Mouse (Mus musculus): ENCODE measurements around the gene Nfix. TPM values are rescaled to one million over a fixed set of nuclear protein-coding genes. Genes with fewer than 3 reads are reported as not detected.
A peak's percentile ranks its signal among the peaks of the same experiment; 100 is the strongest.

Nfix gene
- polyA plus RNA-seq, 1 experiment from 2014 or later: 3.7 TPM

DNA sequence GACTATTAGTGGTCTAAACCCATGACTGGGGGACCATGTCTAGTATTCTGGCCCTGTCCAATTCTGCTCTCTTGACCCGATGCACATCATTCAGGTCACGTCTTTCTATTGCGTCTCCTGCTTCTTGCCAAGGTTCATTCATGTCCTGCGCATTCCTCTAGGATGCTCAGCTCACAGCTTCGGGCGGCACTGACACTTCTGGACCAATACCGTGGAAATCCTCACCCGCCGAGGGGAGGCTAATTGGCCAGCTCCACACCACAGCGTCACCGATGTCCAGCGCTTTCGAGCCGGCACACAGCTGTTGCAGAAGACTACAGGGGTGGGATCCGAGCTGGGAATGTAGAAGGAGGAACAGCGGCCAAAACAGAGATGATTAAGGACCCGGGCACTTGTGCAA lies 16.0 kb upstream of the Nfix start:
- H3K9me3 ChIP-seq (ENCODE audit: control insufficient read depth, low read length): no peaks in the 10 kb centered on the region
- no peak overlapping the region for H3K9ac ChIP-seq (ENCODE audit: low read length)
- H3K36me3 ChIP-seq (ENCODE audit: control insufficient read depth, insufficient read depth, low read length): no peaks in the 10 kb centered on the region
- H3K27ac ChIP-seq (ENCODE audit: low read depth, low read length): no peak overlapping the region
- H3K4me2 ChIP-seq (ENCODE audit: low read depth): no peak overlapping the region
- H3K4me3 ChIP-seq (ENCODE audit: low read depth, low read length): no peak overlapping the region
- H3K27me3 ChIP-seq (ENCODE audit: control insufficient read depth, insufficient read depth, low read length): peaks cover 20% of the 10 kb centered on the region
- peaks cover 9% of the 10 kb centered on the region; the same call in 1 of the 2 replicates for H3K4me1 ChIP-seq (ENCODE audit: control insufficient read depth, insufficient read depth, low read length)
- no peak for DNase-seq (ENCODE audit: low spot score)
- WGBS: 79% methylated on average over 17 of the region's 17 CpGs
- ATAC-seq (ENCODE audit: insufficient read depth, low FRiP score, low TSS enrichment): no peak

DNA sequence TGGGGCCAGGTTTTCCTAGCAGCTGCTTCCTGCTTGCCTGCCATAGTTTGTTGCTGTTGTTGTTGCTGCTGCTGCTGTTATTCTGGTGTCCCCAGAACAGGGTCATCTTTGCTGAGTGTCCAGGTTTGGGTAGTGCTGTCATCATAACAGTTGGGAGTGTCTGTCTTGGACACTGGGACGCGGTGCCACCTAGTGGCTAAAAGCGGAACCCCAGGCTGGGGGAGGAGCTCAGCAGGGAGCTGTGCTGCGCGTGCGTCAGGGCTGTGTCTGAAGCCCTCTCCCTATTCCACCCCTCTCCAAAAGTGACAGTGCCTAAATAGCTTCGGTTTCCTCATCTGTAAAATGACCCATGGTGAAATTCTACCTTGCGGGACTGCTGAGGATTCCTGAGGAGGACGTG lies 15.4 kb upstream of the Nfix start:
- H3K9me3 ChIP-seq (ENCODE audit: control insufficient read depth, low read length): no peaks in the 10 kb centered on the region
- ATAC-seq (ENCODE audit: insufficient read depth, low FRiP score, low TSS enrichment) (peak; percentile 39; the same call in 1 of the 2 replicates), DNase-seq (ENCODE audit: low spot score) (peak; percentile 91)
- H3K4me2 ChIP-seq (ENCODE audit: low read depth): no peak overlapping the region
- H3K4me1 ChIP-seq (ENCODE audit: control insufficient read depth, insufficient read depth, low read length): peaks cover 9% of the 10 kb centered on the region; the same call in 1 of the 2 replicates
- H3K27ac ChIP-seq (ENCODE audit: low read depth, low read length): no peak overlapping the region
- no peak overlapping the region for H3K4me3 ChIP-seq (ENCODE audit: low read depth, low read length)
- whole genome bisulfite sequencing: 12% methylated on average over 9 of the region's 9 CpGs
- no peaks in the 10 kb centered on the region for H3K36me3 ChIP-seq (ENCODE audit: control insufficient read depth, insufficient read depth, low read length)
- peaks cover 24% of the 10 kb centered on the region for H3K27me3 ChIP-seq (ENCODE audit: control insufficient read depth, insufficient read depth, low read length)
- no peak overlapping the region for H3K9ac ChIP-seq (ENCODE audit: low read length)

DNA sequence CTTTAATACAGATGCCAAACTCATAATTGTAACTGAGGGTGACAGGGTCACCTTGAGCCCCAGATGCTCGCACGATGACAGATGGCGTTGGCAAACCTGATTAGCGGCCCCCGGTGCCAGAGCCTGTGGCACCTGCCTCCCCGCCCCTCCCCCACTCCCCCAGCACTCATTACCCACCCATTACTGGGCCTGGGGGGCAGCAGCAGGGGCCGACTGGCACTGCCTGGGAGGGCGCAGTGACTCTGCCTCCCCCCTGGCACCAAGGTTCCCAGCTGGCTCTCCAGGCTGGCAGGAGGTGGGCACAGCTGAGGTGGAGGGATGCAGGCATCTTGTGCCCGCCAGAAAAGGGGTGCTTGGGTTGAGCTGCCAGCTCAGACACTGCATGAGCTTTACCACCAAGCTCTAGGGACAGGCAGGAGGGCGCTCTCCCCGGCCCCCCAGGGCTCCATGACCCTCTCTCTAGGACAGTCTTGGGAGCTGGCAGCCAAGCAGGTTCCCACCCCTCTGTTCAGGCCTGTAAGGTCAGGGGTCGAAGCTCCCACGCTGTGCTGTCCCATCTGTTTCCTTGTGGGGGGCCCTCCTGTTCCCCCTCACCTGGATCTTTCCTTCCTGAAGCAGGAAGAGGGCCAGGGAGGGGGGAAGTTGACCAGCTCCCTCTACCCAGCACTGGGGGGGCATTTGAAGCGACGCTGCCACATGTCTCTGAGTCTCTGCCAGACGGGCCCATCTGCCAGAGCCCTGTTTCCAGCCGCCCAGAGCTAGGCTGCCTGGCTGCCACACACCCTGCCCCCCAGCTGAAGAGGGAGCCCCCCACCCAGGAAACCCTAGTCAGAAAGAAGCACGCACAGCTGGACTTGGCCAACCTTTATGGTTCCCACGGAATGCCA lies 14.7 kb upstream of the Nfix start:
- H3K4me2 ChIP-seq (ENCODE audit: low read depth): no peak overlapping the region
- no peaks in the 10 kb centered on the region for H3K9me3 ChIP-seq (ENCODE audit: control insufficient read depth, low read length)
- H3K9ac ChIP-seq (ENCODE audit: low read length): no peak overlapping the region
- H3K36me3 ChIP-seq (ENCODE audit: control insufficient read depth, insufficient read depth, low read length): no peaks in the 10 kb centered on the region
- H3K27ac ChIP-seq (ENCODE audit: low read depth, low read length): no peak overlapping the region
- peaks cover 24% of the 10 kb centered on the region for H3K27me3 ChIP-seq (ENCODE audit: control insufficient read depth, insufficient read depth, low read length)
- WGBS: 52% methylated on average over 19 of the region's 19 CpGs
- ATAC-seq (ENCODE audit: insufficient read depth, low FRiP score, low TSS enrichment) (no peak), DNase-seq (ENCODE audit: low spot score) (no peak)
- peaks cover 9% of the 10 kb centered on the region; the same call in 1 of the 2 replicates for H3K4me1 ChIP-seq (ENCODE audit: control insufficient read depth, insufficient read depth, low read length)
- H3K4me3 ChIP-seq (ENCODE audit: low read depth, low read length): no peak overlapping the region

DNA sequence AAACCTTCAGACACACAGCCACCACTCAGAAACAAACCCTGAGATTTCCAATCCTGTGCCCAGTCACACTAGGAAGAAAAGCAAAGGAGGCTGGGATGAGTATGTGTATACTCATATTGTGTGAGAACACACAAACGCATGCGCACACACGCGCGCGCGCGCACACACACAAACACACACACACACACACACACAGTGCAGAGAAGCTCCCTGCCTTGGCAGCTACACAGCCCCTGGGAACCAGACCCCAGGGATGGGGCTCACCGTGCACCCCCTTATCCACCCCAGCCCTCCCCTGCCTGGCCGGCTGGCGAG lies 14.1 kb upstream of the Nfix start:
- Histone ChIP-seq H3K4me2 (ENCODE audit: low read depth) (no peak overlapping the region), H3K4me1 (ENCODE audit: control insufficient read depth, insufficient read depth, low read length) (peaks cover 9% of the 10 kb centered on the region; the same call in 1 of the 2 replicates), H3K27me3 (ENCODE audit: control insufficient read depth, insufficient read depth, low read length) (peaks cover 30% of the 10 kb centered on the region), H3K9ac (ENCODE audit: low read length) (no peak overlapping the region), H3K4me3 (ENCODE audit: low read depth, low read length) (no peak overlapping the region), H3K27ac (ENCODE audit: low read depth, low read length) (no peak overlapping the region), H3K9me3 (ENCODE audit: control insufficient read depth, low read length) (no peaks in the 10 kb centered on the region), H3K36me3 (ENCODE audit: control insufficient read depth, insufficient read depth, low read length) (no peaks in the 10 kb centered on the region)
- ATAC-seq (ENCODE audit: insufficient read depth, low FRiP score, low TSS enrichment) (no peak), DNase-seq (ENCODE audit: low spot score) (no peak)
- WGBS: 81% methylated on average over 11 of the region's 11 CpGs

DNA sequence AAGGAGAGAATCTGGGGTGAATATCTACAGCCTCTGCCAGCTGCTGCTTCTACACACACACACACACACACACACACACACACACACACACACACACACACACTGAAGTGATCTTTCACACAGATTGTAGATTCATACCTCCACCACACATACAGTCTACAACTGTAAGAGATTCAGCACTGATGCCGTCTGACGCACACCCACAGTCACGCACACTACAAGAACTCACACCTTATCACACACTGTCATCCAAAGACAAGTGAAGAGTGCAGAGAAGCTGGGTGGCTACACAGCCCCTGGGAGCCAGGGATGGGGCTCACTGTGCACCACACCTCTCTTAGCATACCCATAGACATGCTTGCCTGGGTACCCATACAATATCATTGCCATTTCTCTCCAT lies 13.7 kb upstream of the Nfix start:
- H3K27ac ChIP-seq (ENCODE audit: low read depth, low read length): no peak overlapping the region
- H3K4me2 ChIP-seq (ENCODE audit: low read depth): no peak overlapping the region
- no peaks in the 10 kb centered on the region for H3K36me3 ChIP-seq (ENCODE audit: control insufficient read depth, insufficient read depth, low read length)
- H3K9me3 ChIP-seq (ENCODE audit: control insufficient read depth, low read length): no peaks in the 10 kb centered on the region
- no peak overlapping the region for H3K9ac ChIP-seq (ENCODE audit: low read length)
- peaks cover 9% of the 10 kb centered on the region; the same call in 1 of the 2 replicates for H3K4me1 ChIP-seq (ENCODE audit: control insufficient read depth, insufficient read depth, low read length)
- ATAC-seq (ENCODE audit: insufficient read depth, low FRiP score, low TSS enrichment) (no peak), DNase-seq (ENCODE audit: low spot score) (no peak)
- 88% methylated on average over 3 of the region's 3 CpGs for WGBS
- no peak overlapping the region for H3K4me3 ChIP-seq (ENCODE audit: low read depth, low read length)
- H3K27me3 ChIP-seq (ENCODE audit: control insufficient read depth, insufficient read depth, low read length): peaks cover 34% of the 10 kb centered on the region

DNA sequence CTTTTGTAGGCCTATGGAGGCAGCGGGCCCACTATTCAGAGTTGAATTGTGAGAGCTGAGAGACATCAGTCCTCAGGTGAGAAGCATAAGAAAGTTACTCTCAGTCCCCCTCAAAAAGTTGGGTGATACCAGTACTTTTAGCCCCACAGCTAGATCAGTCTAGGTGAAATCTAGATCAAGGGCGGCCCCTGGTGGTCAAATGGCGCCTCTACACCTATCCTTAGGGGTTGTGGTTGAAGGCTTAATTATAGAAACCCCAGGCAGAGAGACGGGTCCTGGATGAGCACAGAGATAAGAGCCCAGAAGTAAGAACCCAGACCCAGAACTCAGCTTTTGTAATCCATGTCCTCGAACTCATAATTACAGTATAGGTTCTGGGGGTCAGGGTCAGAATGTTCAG lies 12.9 kb upstream of the Nfix start:
- WGBS: 3% methylated on average over 5 of the region's 5 CpGs

DNA sequence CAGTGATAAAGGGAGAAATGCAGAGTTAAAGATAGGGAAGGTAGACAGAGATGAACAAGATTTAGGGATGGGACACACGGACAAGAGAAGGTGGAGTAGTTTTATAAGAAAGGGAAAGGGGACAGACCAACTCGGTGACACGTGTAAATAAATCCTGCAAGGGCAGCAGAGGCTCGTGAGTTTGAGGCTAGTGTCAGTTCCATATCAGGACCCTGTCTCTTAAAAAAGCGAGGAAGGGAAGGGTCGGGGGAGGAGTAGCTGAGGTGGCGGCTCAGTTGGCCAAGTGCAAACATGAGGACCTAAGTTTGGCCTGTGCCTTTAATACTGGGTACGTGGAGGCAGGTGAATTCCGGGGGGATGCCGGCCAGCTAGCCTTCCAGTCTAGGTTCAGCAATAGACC lies 11.2 kb upstream of the Nfix start:
- no peak overlapping the region for H3K9ac ChIP-seq (ENCODE audit: low read length)
- peaks cover 9% of the 10 kb centered on the region; the same call in 1 of the 2 replicates for H3K4me1 ChIP-seq (ENCODE audit: control insufficient read depth, insufficient read depth, low read length)
- ATAC-seq (ENCODE audit: insufficient read depth, low FRiP score, low TSS enrichment): no peak
- H3K4me3 ChIP-seq (ENCODE audit: low read depth, low read length): 0 out of 2 replicates have a peak overlapping the region, but pooled peaks have one; percentile 19
- H3K9me3 ChIP-seq (ENCODE audit: control insufficient read depth, low read length): no peaks in the 10 kb centered on the region
- peak overlapping the region; percentile 38 for H3K4me2 ChIP-seq (ENCODE audit: low read depth)
- H3K27me3 ChIP-seq (ENCODE audit: control insufficient read depth, insufficient read depth, low read length): peaks cover 46% of the 10 kb centered on the region
- H3K27ac ChIP-seq (ENCODE audit: low read depth, low read length): no peak overlapping the region
- H3K36me3 ChIP-seq (ENCODE audit: control insufficient read depth, insufficient read depth, low read length): no peaks in the 10 kb centered on the region
- no peak for DNase-seq (ENCODE audit: low spot score)
- 19% methylated on average over 10 of the region's 10 CpGs for WGBS

More for the DNA sequence above, 12.9 kb upstream of the Nfix start:
- H3K4me1 ChIP-seq (ENCODE audit: control insufficient read depth, insufficient read depth, low read length): peaks cover 9% of the 10 kb centered on the region; the same call in 1 of the 2 replicates
- H3K36me3 ChIP-seq (ENCODE audit: control insufficient read depth, insufficient read depth, low read length): no peaks in the 10 kb centered on the region
- H3K9ac ChIP-seq (ENCODE audit: low read length): no peak overlapping the region
- no peak overlapping the region for H3K4me3 ChIP-seq (ENCODE audit: low read depth, low read length)
- peak; percentile 85 for DNase-seq (ENCODE audit: low spot score)
- no peak for ATAC-seq (ENCODE audit: insufficient read depth, low FRiP score, low TSS enrichment)
- peak overlapping the region; percentile 3; the same call in 1 of the 2 replicates for H3K4me2 ChIP-seq (ENCODE audit: low read depth)
- peaks cover 39% of the 10 kb centered on the region for H3K27me3 ChIP-seq (ENCODE audit: control insufficient read depth, insufficient read depth, low read length)
- H3K9me3 ChIP-seq (ENCODE audit: control insufficient read depth, low read length): no peaks in the 10 kb centered on the region
- no peak overlapping the region for H3K27ac ChIP-seq (ENCODE audit: low read depth, low read length)

DNA sequence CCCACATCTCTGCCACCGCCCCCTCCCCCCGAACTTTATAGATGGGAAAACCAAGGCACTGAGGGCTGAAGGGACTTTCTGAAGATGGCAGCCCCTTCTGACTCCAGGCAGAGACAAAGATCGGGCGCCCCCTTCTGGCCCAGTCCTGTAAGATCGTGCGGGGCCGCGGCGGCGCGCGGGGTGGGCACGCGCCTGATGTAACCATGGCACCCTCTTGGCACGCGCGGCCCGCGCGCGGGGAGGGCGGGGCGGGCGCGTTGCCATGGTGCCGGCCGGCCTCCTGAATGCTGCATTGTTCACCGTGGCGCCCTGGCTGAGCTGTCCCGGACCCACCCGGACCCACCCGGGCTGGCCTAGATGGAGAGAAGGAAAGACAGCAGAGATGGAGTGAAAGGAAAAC lies 10.8 kb upstream of the Nfix start:
- DNase-seq (ENCODE audit: low spot score) (peak; percentile 94), ATAC-seq (ENCODE audit: insufficient read depth, low FRiP score, low TSS enrichment) (peak; percentile 84)
- Histone ChIP-seq H3K4me3 (ENCODE audit: low read depth, low read length) (peak overlapping the region; percentile 19; the same call in 1 of the 2 replicates), H3K36me3 (ENCODE audit: control insufficient read depth, insufficient read depth, low read length) (no peaks in the 10 kb centered on the region), H3K9ac (ENCODE audit: low read length) (no peak overlapping the region), H3K27me3 (ENCODE audit: control insufficient read depth, insufficient read depth, low read length) (peaks cover 50% of the 10 kb centered on the region), H3K27ac (ENCODE audit: low read depth, low read length) (no peak overlapping the region), H3K4me2 (ENCODE audit: low read depth) (peak overlapping the region; percentile 38), H3K4me1 (ENCODE audit: control insufficient read depth, insufficient read depth, low read length) (peaks cover 9% of the 10 kb centered on the region; the same call in 1 of the 2 replicates), H3K9me3 (ENCODE audit: control insufficient read depth, low read length) (peaks cover 4% of the 10 kb centered on the region; the same call in 1 of the 2 replicates)
- WGBS: under 1% methylated on average over 32 of the region's 32 CpGs

DNA sequence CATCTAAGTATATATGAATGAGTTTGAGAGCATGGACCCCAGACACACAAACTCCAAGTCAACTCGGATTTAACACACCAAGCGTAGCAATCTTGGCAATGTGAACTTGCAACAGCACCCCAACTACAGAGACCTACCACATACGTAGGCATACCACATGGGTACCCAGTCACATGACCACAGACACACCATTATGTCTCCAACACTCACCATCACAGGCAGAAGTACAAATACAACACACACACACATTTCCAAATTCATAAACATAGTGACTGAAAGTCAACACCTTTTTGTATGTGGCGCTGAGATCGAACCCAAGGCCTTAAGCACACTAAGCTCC lies 9.8 kb upstream of the Nfix start:
- H3K4me1 ChIP-seq (ENCODE audit: control insufficient read depth, insufficient read depth, low read length): peaks cover 6% of the 10 kb centered on the region; the same call in 1 of the 2 replicates
- ATAC-seq (ENCODE audit: insufficient read depth, low FRiP score, low TSS enrichment): no peak
- H3K4me2 ChIP-seq (ENCODE audit: low read depth): no peak overlapping the region
- H3K9ac ChIP-seq (ENCODE audit: low read length): no peak overlapping the region
- no peak overlapping the region for H3K4me3 ChIP-seq (ENCODE audit: low read depth, low read length)
- WGBS: 74% methylated on average over 5 of the region's 5 CpGs
- H3K9me3 ChIP-seq (ENCODE audit: control insufficient read depth, low read length): peaks cover 4% of the 10 kb centered on the region; the same call in 1 of the 2 replicates
- no peaks in the 10 kb centered on the region for H3K36me3 ChIP-seq (ENCODE audit: control insufficient read depth, insufficient read depth, low read length)
- H3K27me3 ChIP-seq (ENCODE audit: control insufficient read depth, insufficient read depth, low read length): peaks cover 58% of the 10 kb centered on the region
- no peak for DNase-seq (ENCODE audit: low spot score)
- no peak overlapping the region for H3K27ac ChIP-seq (ENCODE audit: low read depth, low read length)

Data from neural tube, embryonic 11.5 days (tissue).